Mouse (Mus musculus) bone marrow, adult 2 months (tissue): Measurements from ENCODE around the gene Sun5.

Source experiments
- CTCF ChIP-seq: fragments of 200-500 bp; IDR thresholded peaks from 2 replicates; pipeline ENCODE4 v1.5.1; 2011; ENCODE audit warnings: low read length, control low read depth; ENCODE audit not compliant: control insufficient read depth, insufficient read depth
- POLR2A ChIP-seq: fragments of 200-500 bp; IDR thresholded peaks from 2 replicates; pipeline ENCODE4 v1.6.1; 2011; ENCODE audit warnings: low read depth, mild to moderate bottlenecking, control low read depth, low read length, borderline replicate concordance; ENCODE audit not compliant: control insufficient read depth

- TF ChIP-seq POLR2A: no peak
- peak; percentile 58 for TF ChIP-seq CTCF
These were observed 19.9 kb downstream of the Sun5 start for GRCm38 (mm10) chr2:153851030-153851360.
